Mouse (Mus musculus) thymus, adult 2 months (tissue): Measurements from ENCODE around the gene Hfe2. TPM values are rescaled to one million over a fixed set of nuclear protein-coding genes. Genes with fewer than 3 reads are reported as not detected.

Experiments used
- DNase-seq: peaks from one replicate; pipeline ENCODE4 v3.0.0; 2021
- H3K27ac ChIP-seq: fragments of 200-500 bp; 2 replicates; pipeline ENCODE4 v1.5.1; 2012; ENCODE audit warnings: low read length, control low read depth; ENCODE audit not compliant: control insufficient read depth, insufficient read depth
- H3K27me3 ChIP-seq: fragments of 200-500 bp; 2 replicates; pipeline ENCODE4 v1.6.1; 2012; ENCODE audit warnings: mild to moderate bottlenecking, low read length, moderate library complexity, mixed read lengths; ENCODE audit not compliant: control insufficient read depth, insufficient read depth
- H3K36me3 ChIP-seq: fragments of 200-500 bp; 2 replicates; pipeline ENCODE4 v1.6.1; 2012; ENCODE audit warnings: mild to moderate bottlenecking, low read length, moderate library complexity; ENCODE audit not compliant: control insufficient read depth, insufficient read depth
- H3K4me1 ChIP-seq: fragments of 200-500 bp; replicated peaks from 2 replicates; pipeline ENCODE4 v1.6.1; 2012; ENCODE audit warnings: low read length; ENCODE audit not compliant: control insufficient read depth, insufficient read depth
- H3K4me3 ChIP-seq: fragments of 200-500 bp; 2 replicates; pipeline ENCODE4 v1.5.1; 2012; ENCODE audit warnings: mild to moderate bottlenecking, low read length, control low read depth, moderate library complexity; ENCODE audit not compliant: control insufficient read depth, insufficient read depth
- CTCF ChIP-seq: fragments of 200-500 bp; IDR thresholded peaks from 2 replicates; pipeline ENCODE4 v1.5.1; 2012; ENCODE audit warnings: mild to moderate bottlenecking, control low read depth, low read length, moderate library complexity, borderline replicate concordance; ENCODE audit not compliant: control insufficient read depth, poor library complexity, insufficient read depth; ENCODE audit errors: extremely low read depth
- POLR2A ChIP-seq: fragments of 200-500 bp; IDR thresholded peaks from 2 replicates; pipeline ENCODE4 v1.6.1; 2012; ENCODE audit warnings: mild to moderate bottlenecking, low read length, control low read depth, moderate library complexity; ENCODE audit not compliant: control insufficient read depth, poor library complexity, insufficient read depth; ENCODE audit errors: extremely low read depth
- WGBS: fragments of 180-500 bp; shearing (Covaris S2); methylation state at CpG from one replicate; pipeline ENCODE4 v1.1.7; 2018; 5-methylcytosine and 5-hydroxymethylcytosine counted together
- polyA plus RNA-seq: library from polyadenylated mRNA; depleted of rRNA; stranded (reverse); fragments of >200 nt; gene quantifications from 2 replicates; pipeline ENCODE4 v1.2.3, GENCODE M21; 2012

Gene Hfe2
- polyA plus RNA-seq, 1 experiment, result 10.4 TPM

- TF ChIP-seq CTCF, result no peak
- no peak for TF ChIP-seq POLR2A
Observed at GRCm38 (mm10) chr3:96556651-96557635, 32.0 kb downstream of the Hfe2 start.

GRCm38 (mm10) chr3:96557694-96558093, 32.7 kb downstream of the Hfe2 start, which contains the start of gene Txnip:
Gene Txnip (plus strand): TSS chr3:96557957.
- DNase-seq, result peak; percentile 100
- Histone ChIP-seq H3K4me3 (peak within 1 kb of the TSS; percentile 94), H3K27ac (peak within 1 kb of the TSS; percentile 98), H3K27me3 (no peaks in the 10 kb centered on the region), H3K4me1 (peaks cover 45% of the 10 kb centered on the region), H3K36me3 (peaks cover 26% of the 10 kb centered on the region)
- TF ChIP-seq POLR2A (peak; percentile 99), CTCF (peak; percentile 52; the same call in 1 of the 2 replicates)
- under 1% methylated on average over 26 of the region's 26 CpGs for WGBS

More at GRCm38 (mm10) chr3:96556651-96557635, 32.0 kb downstream of the Hfe2 start:
- WGBS, result under 1% methylated on average over 22 of the region's 22 CpGs
- peak; percentile 58 for DNase-seq
- peak overlapping the region; percentile 98 for H3K27ac ChIP-seq
- peaks cover 26% of the 10 kb centered on the region for H3K36me3 ChIP-seq
- peak overlapping the region; percentile 58 for H3K4me3 ChIP-seq
- no peaks in the 10 kb centered on the region for H3K27me3 ChIP-seq
- H3K4me1 ChIP-seq, result peaks cover 40% of the 10 kb centered on the region

- 0% methylated on average over 17 of the region's 17 CpGs for WGBS
- Histone ChIP-seq H3K4me1 (peaks cover 46% of the 10 kb centered on the region), H3K27ac (peak overlapping the region; percentile 92), H3K27me3 (no peaks in the 10 kb centered on the region), H3K4me3 (peak overlapping the region; percentile 94), H3K36me3 (peaks cover 26% of the 10 kb centered on the region)
- TF ChIP-seq CTCF (no peak), POLR2A (no peak)
- peak; percentile 47 for DNase-seq
Observed at GRCm38 (mm10) chr3:96558159-96558558, 33.2 kb downstream of the Hfe2 start.

GRCm38 (mm10) chr3:96558668-96559196, 33.8 kb downstream of the Hfe2 start:
- Histone ChIP-seq H3K27me3 (no peaks in the 10 kb centered on the region), H3K4me1 (peaks cover 47% of the 10 kb centered on the region), H3K36me3 (peaks cover 26% of the 10 kb centered on the region), H3K27ac (peak overlapping the region; percentile 0; the same call in 1 of the 2 replicates), H3K4me3 (peak overlapping the region; percentile 94)
- TF ChIP-seq POLR2A (no peak), CTCF (no peak)
- WGBS, result 4% methylated on average over 10 of the region's 10 CpGs
- DNase-seq, result no peak

- DNase-seq, result no peak
- H3K4me3 ChIP-seq, result peak overlapping the region; percentile 88
- H3K36me3 ChIP-seq, result peaks cover 26% of the 10 kb centered on the region
- TF ChIP-seq CTCF, result no peak
- TF ChIP-seq POLR2A, result no peak
- WGBS, result 6% methylated on average over 12 of the region's 12 CpGs
- H3K27me3 ChIP-seq, result no peaks in the 10 kb centered on the region
- peak overlapping the region; percentile 6; the same call in 1 of the 2 replicates for H3K27ac ChIP-seq
- H3K4me1 ChIP-seq, result peaks cover 50% of the 10 kb centered on the region
Observed at GRCm38 (mm10) chr3:96559398-96559910, 34.5 kb downstream of the Hfe2 start.
